Mouse (Mus musculus): ENCODE data around the gene Myo6.

Gene Myo6

DNA sequence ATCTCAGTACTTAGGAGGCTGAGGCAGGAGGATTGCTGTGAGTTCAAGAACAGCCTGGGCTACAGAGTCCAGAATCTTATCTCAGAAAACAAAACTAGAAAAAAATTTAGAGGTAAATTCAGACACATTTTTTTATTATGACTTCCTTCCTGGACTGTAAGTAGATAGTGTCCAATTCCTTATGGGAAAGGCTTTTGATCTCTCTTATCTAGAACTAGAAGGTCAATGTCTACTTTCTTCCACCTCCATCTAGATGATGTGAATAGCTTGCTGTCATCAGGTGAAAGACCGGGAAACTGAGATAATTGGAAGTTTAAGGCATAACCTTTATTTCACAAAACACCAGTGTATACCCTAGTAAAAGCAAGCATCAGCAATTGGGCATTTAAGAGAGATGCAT lies 16.9 kb downstream of the Myo6 start:
- DNase-seq (ENCODE audit: low spot score in 2 of 2): no peak

DNA sequence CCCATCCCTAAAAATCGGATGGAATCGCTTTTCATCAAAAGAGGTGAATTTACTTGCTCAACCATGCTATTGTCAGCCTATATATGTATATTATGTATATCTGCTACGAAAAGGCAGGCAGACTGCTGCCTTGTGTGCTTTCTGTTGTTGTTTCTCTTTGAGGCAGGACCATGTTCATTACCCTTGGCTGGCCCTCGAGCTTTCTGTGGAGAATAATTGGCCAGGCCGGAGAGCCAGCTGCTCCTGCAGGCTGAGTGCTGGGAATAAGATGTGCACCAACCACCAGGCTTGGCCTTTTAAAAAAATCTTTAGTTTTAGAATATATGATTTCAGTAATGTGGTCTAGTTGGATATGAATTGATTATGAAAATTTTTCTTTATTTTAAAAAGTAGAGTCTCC lies 19.3 kb downstream of the Myo6 start:
- DNase-seq (ENCODE audit: low spot score in 2 of 2): no peak

- DNase-seq (ENCODE audit: low spot score in 2 of 2): no peak
These were observed 20.9 kb downstream of the Myo6 start for GRCm38 (mm10) chr9:80185737-80186136.

DNA sequence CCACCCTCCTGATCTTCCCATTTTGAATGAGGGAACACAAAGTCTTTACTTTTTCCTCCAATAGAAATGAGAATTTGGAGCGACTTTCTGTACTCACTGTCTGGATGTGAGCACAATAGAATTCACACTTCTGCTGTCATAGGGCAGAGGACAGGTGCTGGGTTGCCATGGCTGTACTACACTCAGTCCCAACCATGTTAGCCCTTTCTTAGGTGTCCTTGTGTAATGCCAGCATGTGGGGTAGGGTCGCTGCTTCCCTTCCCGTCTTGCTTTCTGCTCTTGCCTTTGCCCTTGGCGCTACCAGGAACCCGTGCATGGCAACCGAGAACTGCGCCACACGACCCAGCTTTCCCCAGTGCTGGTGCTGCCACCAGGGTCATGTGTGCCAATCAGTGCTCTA lies 21.9 kb downstream of the Myo6 start:
- no peak for DNase-seq (ENCODE audit: low spot score in 2 of 2)

- no peak for DNase-seq (ENCODE audit: low spot score in 2 of 2)
These were observed 23.6 kb downstream of the Myo6 start for GRCm38 (mm10) chr9:80188324-80188893.

GRCm38 (mm10) chr9:80191240-80191639 lies 26.4 kb downstream of the Myo6 start:
- DNase-seq (ENCODE audit: low spot score in 2 of 2): no peak

DNA sequence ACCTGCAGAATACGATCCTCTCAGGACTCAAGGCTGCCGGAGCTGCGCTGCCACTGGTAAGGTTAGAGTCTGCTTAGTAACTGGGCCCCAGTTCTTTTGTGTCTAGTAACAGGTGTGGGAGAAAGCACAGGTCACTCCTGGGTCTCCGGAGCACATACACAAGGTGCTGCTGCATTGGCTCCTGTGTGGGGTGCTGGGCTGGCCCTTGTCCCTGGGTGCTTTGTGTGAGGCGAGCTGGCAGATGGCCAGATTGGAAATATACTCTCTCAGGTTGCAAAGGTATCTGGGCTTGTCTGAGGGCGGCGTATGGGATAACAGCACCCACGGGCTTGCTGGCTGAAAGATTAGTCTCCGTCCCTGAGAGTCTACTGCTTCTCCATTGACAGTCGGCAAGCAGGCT lies 27.5 kb downstream of the Myo6 start:
- no peak for DNase-seq (ENCODE audit: low spot score in 2 of 2)

- DNase-seq (ENCODE audit: low spot score in 2 of 2): no peak
These were observed 29.6 kb downstream of the Myo6 start for GRCm38 (mm10) chr9:80194446-80194845.

DNA sequence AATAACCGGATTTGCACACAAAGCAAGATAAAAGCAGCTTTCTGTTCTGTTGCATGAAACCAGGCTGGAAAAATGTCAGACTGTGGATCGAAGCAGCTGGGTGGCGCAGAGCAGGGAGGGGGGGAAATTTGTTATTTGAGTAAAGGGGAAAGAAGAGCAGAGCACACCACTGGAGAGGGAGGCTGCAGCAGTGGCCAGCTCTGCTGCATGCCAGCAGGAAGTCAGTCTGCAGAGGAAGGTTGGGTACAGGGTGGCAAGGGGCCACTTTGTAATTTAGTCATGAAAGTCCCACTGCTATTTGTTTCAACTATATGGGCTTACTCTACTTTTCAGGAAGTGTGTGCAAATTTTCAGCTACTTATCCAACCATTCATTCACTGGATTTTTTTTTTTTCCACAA lies 31.3 kb downstream of the Myo6 start:
- no peak for DNase-seq (ENCODE audit: low spot score in 2 of 2)

GRCm38 (mm10) chr9:80197233-80197632 lies 32.4 kb downstream of the Myo6 start:
- no peak for DNase-seq (ENCODE audit: low spot score in 2 of 2)

DNA sequence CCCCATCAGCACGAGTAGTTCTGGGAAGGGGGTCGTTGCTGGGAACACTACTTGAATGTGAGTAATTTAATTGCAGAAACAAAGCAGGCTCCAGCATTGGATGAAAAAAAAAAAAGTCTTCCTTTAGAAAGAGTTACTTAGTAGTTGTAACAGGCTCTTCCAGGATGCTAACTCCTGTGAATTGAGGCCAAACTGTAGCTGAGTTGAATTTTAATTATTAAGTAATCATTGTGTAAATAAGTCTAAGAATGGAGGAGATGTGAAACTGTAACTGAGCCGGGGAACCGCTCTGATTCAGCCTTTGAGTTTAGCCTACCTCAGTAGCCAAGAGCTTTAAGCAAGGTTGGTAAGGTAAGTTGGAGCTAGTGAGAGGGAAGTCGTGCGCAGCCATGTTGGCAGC lies 36.0 kb downstream of the Myo6 start:
- no peak for DNase-seq (ENCODE audit: low spot score in 2 of 2)

DNA sequence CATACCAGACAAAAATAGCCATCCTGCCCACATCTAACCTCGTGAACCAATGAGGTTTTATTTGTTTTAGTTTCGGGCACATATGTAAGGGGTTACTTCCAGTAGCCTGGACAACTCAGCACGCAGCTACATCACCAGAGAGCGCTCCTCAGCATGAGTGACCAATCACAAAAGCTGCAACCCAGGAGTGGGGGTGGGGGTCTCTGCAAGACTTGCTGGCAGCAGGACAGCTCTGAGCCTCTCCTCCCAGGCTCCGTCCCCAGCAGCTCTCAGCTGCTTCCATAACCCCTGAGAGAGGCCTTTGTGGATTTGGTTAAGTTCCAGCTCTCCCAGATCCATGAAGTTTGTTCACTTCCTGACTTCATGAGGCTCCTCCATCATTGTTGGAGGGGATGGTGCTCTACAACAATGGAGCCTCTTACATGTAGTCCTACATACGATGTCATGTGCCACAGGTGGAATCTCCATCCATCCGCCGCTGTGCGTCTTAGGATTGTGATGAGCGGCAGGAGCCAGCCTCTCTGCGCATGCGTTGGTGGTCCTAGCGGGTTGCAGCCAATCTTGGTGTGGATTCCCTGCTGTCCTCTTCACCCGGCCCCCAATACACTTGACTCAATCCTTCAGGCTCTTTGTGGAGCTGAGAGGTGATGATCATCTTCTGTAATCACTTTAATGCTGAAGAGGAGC lies 37.7 kb downstream of the Myo6 start:
- DNase-seq (ENCODE audit: low spot score in 2 of 2): no peak

DNA sequence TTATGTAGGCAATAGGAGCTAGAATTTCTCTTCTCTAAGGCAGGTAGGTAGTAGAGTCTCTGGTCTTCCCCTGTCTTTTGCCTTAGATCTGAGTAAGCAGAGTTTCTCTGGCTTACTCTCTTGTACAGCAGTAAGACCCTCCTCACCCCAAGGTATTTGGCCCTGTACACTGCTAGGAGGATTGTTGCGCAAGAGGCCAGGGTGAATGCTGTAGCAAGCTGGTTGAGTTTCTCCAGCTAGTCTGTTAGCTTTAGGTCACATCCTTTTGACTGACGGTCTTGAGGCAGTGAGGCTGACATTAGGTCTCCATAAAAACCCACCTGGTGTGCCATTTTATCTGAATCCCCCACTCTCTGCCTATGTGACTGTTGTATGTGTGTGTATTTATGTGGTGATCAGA lies 43.9 kb downstream of the Myo6 start:
- no peak for DNase-seq (ENCODE audit: low spot score in 2 of 2)

DNA sequence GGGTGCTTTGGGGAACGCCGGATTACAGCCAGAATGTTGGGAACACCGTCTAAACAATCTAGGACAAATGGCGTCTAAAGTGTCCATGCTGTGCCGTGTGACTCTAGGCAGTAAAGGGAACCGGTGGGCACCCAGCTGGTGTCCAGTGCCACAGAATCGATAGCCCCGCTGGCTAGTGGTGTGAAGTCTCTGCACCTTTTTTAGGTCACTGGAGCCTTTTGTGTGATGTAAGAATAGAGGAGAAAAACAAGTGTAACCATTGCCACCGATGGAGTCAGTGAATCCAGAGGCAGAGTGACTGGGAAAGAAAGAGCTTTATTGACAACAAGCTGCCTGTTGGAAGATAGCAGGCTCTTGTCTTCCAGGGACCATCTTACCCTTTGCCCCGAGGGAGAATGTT lies 44.6 kb downstream of the Myo6 start:
- DNase-seq (ENCODE audit: low spot score in 2 of 2): no peak

DNA sequence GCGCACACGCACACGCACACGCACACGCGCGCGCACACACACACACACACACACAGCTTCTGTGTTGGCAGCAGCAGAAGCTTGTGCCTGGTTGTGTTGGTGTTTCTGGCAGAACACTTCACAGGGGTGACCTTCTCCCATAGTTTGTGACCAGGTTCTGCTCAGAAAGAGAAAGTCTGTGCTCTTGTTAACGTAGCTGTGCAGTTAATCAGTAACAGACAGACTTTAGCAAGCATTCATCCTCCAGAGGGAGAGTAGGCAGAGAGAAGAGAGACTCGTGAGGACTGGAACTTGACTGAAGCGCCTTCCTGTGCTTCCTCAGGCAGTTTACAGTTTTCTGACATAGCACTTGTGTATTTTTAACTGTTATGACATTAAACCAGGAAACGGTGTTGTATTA lies 45.3 kb downstream of the Myo6 start:
- DNase-seq (ENCODE audit: low spot score in 2 of 2): no peak

DNA sequence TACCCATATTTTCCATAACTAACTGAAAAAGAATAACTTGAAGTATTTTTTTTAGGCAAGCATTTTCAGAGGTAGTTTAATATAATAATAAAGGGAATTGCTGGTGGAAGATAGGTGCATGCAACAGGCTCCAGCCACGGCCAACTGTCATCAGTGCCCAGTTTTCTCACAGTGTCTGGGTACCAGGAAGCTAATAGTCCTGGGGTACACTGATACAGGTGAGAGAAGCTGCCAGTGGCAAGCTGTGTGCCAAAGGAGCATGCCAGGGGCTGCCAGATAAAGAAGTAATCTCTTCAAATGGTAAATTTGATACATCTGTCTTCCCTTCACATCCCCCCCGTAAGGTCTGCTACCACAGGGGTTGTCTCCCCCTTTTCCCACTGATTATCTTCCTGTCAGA lies 48.6 kb downstream of the Myo6 start:
- DNase-seq (ENCODE audit: low spot score in 2 of 2): no peak

DNA sequence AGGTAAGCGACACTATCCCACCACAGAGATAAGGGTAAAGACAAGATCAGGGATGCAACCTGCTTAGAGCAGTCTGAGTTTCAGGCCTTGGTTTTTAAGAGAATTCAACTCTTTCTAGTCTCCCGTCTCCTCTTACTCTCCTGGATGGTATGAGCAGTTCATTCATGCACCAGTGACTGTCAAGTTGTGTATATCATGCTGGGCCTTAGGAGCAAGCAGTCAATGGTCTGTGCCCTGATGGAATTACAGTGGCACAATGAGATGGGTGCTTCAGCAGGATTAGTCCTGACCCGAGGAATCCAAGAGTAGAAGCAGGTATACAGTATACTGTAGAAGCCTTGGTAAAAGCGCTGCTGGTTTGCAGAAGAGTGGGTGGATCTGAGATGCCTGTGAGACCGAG lies 50.7 kb downstream of the Myo6 start:
- no peak for DNase-seq (ENCODE audit: low spot score in 2 of 2)

- DNase-seq (ENCODE audit: low spot score in 2 of 2): no peak
These were observed 52.1 kb downstream of the Myo6 start for GRCm38 (mm10) chr9:80216786-80217501.

GRCm38 (mm10) chr9:80218718-80219117 lies 53.9 kb downstream of the Myo6 start:
- no peak for DNase-seq (ENCODE audit: low spot score in 2 of 2)

DNA sequence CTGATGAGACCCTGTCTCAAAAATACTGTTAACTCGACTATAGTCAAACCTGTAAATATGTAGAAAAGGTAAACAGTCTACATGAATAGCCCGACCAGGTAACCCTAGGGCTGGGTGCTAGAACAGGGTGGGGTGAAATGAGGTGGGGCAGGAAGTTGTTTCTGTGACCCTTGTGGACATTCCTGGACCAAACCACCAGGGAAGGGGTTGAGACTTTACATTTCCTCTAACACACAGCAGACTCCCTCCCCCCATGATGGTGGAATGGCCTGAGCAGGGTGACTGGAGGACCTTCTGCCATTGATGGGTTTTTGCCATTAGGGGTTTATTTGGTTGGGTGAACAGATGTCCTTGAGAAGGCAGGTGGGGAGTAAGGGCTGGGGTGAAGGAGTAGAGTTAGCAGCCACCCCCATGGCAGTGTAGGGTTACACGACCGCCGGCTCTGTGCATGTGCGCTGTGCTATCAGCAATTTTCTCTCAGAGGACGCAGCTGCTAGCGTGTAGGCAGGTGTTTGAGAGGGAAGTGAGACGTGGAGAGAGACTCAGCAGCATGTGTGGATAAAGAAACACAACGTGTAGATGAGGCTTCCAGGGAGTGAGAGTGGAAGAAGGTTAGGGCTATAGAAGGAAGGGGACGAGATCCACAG lies 59.3 kb downstream of the Myo6 start:
- DNase-seq (ENCODE audit: low spot score in 2 of 2): no peak

GRCm38 (mm10) chr9:80226579-80227325 lies 61.9 kb downstream of the Myo6 start:
- DNase-seq (ENCODE audit: low spot score in 2 of 2): no peak

GRCm38 (mm10) chr9:80233831-80234455 lies 69.1 kb downstream of the Myo6 start:
- DNase-seq (ENCODE audit: low spot score in 2 of 2): no peak
